Mouse (Mus musculus): ENCODE measurements around the gene Olfml3. TPM values are rescaled to one million over a fixed set of nuclear protein-coding genes. Genes with fewer than 3 reads are reported as not detected.

The Olfml3 gene
- 15.1 and 15.6 TPM in 2 replicates for polyA plus RNA-seq (2016; fragmentation: Nextera tagmentation; extraction: Ambion mirVana)

- H3K4me1 ChIP-seq = peaks cover 52% of the 10 kb centered on the region
- peak within 1 kb of the TSS; percentile 17; the same call in 1 of the 2 replicates for H3K9ac ChIP-seq
- WGBS = under 1% methylated on average over 18 of the region's 18 CpGs
These were observed at the start of gene Olfml3 for GRCm38 (mm10) chr3:103737778-103738571. Gene Olfml3, minus strand, starts transcription at chr3:103738001.

GRCm38 (mm10) chr3:103787225-103787624 lies 49.4 kb upstream of the Olfml3 start:
- no peaks in the 10 kb centered on the region for H3K9me3 ChIP-seq
- WGBS = 58% methylated on average over 7 of the region's 7 CpGs
- H3K27ac ChIP-seq = no peak overlapping the region
- H3K36me3 ChIP-seq = no peaks in the 10 kb centered on the region
- no peak for ATAC-seq (ENCODE audit: low FRiP score, low read depth)
- H3K9ac ChIP-seq = no peak overlapping the region
- no peaks in the 10 kb centered on the region for H3K27me3 ChIP-seq (replicated peaks)
- no peak overlapping the region for H3K4me2 ChIP-seq (replicated peaks)
- peaks cover 17% of the 10 kb centered on the region for H3K4me1 ChIP-seq
- H3K4me3 ChIP-seq = no peak overlapping the region

More at GRCm38 (mm10) chr3:103737778-103738571, at the start of gene Olfml3:
- Histone ChIP-seq H3K4me3 (peak within 1 kb of the TSS; percentile 8; the same call in 1 of the 2 replicates), H3K36me3 (peaks cover 6% of the 10 kb centered on the region), H3K27ac (peak within 1 kb of the TSS; percentile 72; the same call in 1 of the 2 replicates), H3K4me2 (replicated peaks) (peak within 1 kb of the TSS; percentile 55), H3K27me3 (replicated peaks) (no peaks in the 10 kb centered on the region), H3K9me3 (no peaks in the 10 kb centered on the region)
- ATAC-seq (ENCODE audit: low FRiP score, low read depth) = peak; percentile 77

GRCm38 (mm10) chr3:103782844-103783609 lies 45.2 kb upstream of the Olfml3 start:
- no peak overlapping the region for H3K4me3 ChIP-seq
- 92% methylated on average over 4 of the region's 4 CpGs for WGBS

DNA sequence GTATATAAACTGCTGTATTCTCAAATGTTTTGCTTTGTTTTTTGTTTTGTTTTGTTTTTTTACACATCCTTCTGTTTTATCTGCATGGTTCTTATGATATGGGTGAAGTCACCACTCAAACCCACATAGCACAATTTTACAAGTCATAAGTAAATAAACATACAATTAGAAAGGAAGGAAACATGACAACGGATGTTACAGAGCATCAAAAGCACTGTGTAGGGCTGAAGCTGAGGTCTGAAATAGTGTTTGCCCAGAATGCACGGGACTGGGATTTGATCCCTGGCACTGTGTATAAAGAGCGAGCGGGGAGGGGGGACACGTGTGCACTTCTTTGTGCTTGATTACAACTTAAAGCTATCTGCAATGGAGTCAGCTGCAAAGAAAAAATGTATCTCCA lies 43.0 kb upstream of the Olfml3 start:
- H3K4me3 ChIP-seq = no peak overlapping the region
- 86% methylated on average over 5 of the region's 5 CpGs for WGBS
- H3K4me2 ChIP-seq (replicated peaks) = no peak overlapping the region
- no peak for ATAC-seq (ENCODE audit: low FRiP score, low read depth)
- H3K4me1 ChIP-seq = 0 out of 2 replicates have a peak, but pooled peaks cover 6% of the 10 kb centered on the region
- H3K36me3 ChIP-seq = peaks cover 14% of the 10 kb centered on the region
- H3K9ac ChIP-seq = no peak overlapping the region
- H3K27ac ChIP-seq = no peak overlapping the region
- no peaks in the 10 kb centered on the region for H3K9me3 ChIP-seq
- no peaks in the 10 kb centered on the region for H3K27me3 ChIP-seq (replicated peaks)

More at GRCm38 (mm10) chr3:103782844-103783609, 45.2 kb upstream of the Olfml3 start:
- no peak for ATAC-seq (ENCODE audit: low FRiP score, low read depth)
- Histone ChIP-seq H3K27me3 (replicated peaks) (no peaks in the 10 kb centered on the region), H3K4me1 (0 out of 2 replicates have a peak, but pooled peaks cover 6% of the 10 kb centered on the region), H3K4me2 (replicated peaks) (no peak overlapping the region), H3K9ac (no peak overlapping the region), H3K27ac (no peak overlapping the region), H3K9me3 (no peaks in the 10 kb centered on the region), H3K36me3 (peaks cover 1% of the 10 kb centered on the region)

GRCm38 (mm10) chr3:103780271-103780670 lies 42.5 kb upstream of the Olfml3 start:
- no peak overlapping the region for H3K27ac ChIP-seq
- 0 out of 2 replicates have a peak, but pooled peaks cover 5% of the 10 kb centered on the region for H3K4me1 ChIP-seq
- H3K9ac ChIP-seq = no peak overlapping the region
- H3K36me3 ChIP-seq = peaks cover 14% of the 10 kb centered on the region
- H3K4me3 ChIP-seq = no peak overlapping the region
- no peaks in the 10 kb centered on the region for H3K9me3 ChIP-seq
- H3K27me3 ChIP-seq (replicated peaks) = no peaks in the 10 kb centered on the region
- WGBS = 82% methylated on average over 3 of the region's 3 CpGs
- H3K4me2 ChIP-seq (replicated peaks) = no peak overlapping the region
- no peak for ATAC-seq (ENCODE audit: low FRiP score, low read depth)

DNA sequence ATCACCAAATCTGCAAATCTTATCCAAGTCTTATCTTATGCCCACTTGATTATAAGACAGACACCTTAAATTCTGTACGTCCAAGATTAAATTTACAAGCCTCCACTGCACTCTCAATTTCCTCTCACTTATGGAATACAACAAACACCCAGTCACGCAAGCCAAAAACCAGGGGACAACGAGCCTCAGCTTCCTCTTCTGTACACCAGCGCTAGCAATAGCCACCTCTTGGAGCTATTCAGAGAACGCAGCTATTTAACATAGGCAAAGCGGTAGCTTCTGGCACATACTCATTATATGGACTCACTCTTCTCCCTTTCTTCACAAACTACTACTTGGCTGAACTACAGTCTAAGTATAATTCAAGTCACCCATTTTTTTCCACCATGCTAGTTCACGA lies 41.4 kb upstream of the Olfml3 start:
- no peak for ATAC-seq (ENCODE audit: low FRiP score, low read depth)
- peaks cover 14% of the 10 kb centered on the region for H3K36me3 ChIP-seq
- H3K9ac ChIP-seq = no peak overlapping the region
- H3K27me3 ChIP-seq (replicated peaks) = no peaks in the 10 kb centered on the region
- no peaks in the 10 kb centered on the region for H3K9me3 ChIP-seq
- no peaks in the 10 kb centered on the region for H3K4me1 ChIP-seq
- no peak overlapping the region for H3K4me2 ChIP-seq (replicated peaks)
- H3K4me3 ChIP-seq = no peak overlapping the region
- 91% methylated on average over 7 of the region's 7 CpGs for WGBS
- no peak overlapping the region for H3K27ac ChIP-seq

DNA sequence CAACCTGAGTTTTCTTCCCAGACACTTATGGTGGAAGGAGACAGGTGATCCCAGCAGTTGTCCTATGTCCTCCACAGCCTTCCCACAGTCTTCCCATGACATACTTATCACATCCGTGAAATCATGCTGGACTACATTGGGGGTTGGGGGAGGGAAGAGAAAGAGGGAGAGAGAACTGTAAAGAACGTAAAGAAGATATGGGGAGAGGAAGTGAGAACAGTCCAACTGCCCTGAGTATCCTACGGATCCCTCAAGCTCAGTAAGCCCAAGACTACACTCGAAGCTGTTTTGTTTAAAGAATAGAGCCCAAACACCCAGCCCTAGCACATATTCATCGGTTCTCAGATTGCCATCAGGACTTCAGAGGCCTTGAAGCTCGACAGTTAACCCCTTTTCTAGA lies 40.9 kb upstream of the Olfml3 start:
- no peak for ATAC-seq (ENCODE audit: low FRiP score, low read depth)
- no peaks in the 10 kb centered on the region for H3K9me3 ChIP-seq
- WGBS = 93% methylated on average over 6 of the region's 6 CpGs
- no peak overlapping the region for H3K4me2 ChIP-seq (replicated peaks)
- no peaks in the 10 kb centered on the region for H3K4me1 ChIP-seq
- H3K36me3 ChIP-seq = peaks cover 14% of the 10 kb centered on the region
- H3K27ac ChIP-seq = no peak overlapping the region
- H3K27me3 ChIP-seq (replicated peaks) = no peaks in the 10 kb centered on the region
- no peak overlapping the region for H3K9ac ChIP-seq
- H3K4me3 ChIP-seq = no peak overlapping the region

DNA sequence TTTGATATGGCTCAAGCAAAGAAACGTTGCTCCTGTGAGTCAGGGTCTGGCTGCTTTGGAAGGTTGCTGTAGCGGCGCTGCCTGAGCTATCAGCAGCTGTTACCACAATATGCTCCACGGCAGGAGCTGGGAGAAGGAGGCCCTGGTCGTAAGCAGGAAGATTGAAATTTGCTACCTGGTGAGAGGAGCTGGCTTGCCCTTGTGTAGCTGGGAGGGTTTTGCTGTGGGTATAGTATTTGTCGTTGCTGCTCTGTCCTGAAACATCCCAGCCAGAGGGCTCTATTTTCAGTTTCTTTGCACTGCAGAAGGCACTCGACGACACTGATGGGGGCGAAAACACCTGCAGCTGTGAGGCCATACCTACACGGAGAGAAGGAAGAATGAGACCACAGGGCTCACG lies 40.1 kb upstream of the Olfml3 start:
- H3K9ac ChIP-seq = no peak overlapping the region
- H3K27me3 ChIP-seq (replicated peaks) = no peaks in the 10 kb centered on the region
- no peaks in the 10 kb centered on the region for H3K9me3 ChIP-seq
- no peaks in the 10 kb centered on the region for H3K4me1 ChIP-seq
- WGBS = 92% methylated on average over 11 of the region's 11 CpGs
- ATAC-seq (ENCODE audit: low FRiP score, low read depth) = no peak
- no peak overlapping the region for H3K4me3 ChIP-seq
- H3K4me2 ChIP-seq (replicated peaks) = no peak overlapping the region
- H3K27ac ChIP-seq = no peak overlapping the region
- peaks cover 14% of the 10 kb centered on the region for H3K36me3 ChIP-seq

GRCm38 (mm10) chr3:103774009-103774408 lies 36.2 kb upstream of the Olfml3 start:
- Histone ChIP-seq H3K9ac (no peak overlapping the region), H3K36me3 (peaks cover 14% of the 10 kb centered on the region), H3K27ac (no peak overlapping the region), H3K4me2 (replicated peaks) (no peak overlapping the region), H3K27me3 (replicated peaks) (no peaks in the 10 kb centered on the region), H3K4me1 (no peaks in the 10 kb centered on the region), H3K4me3 (no peak overlapping the region), H3K9me3 (no peaks in the 10 kb centered on the region)
- ATAC-seq (ENCODE audit: low FRiP score, low read depth) = no peak
- 88% methylated on average over 15 of the region's 15 CpGs for WGBS

DNA sequence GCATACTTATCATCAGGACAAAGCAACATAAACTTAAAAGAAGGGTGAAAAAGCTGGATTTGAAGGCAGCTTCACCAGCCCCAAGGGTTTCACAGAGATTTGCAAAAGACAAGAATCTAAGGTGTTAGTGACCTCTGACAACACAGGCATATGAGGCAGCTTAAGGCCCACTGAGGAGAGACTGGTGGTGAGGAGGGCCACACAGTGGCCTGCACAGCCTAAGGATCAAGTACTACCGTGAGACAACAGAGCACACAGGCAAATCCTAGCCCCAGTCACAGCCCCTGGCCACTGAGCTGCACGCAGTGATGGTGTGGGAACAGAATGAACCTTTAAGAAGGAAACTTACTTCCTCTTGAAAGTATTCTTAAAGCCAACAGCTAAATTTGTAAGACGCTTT lies 35.7 kb upstream of the Olfml3 start:
- H3K27ac ChIP-seq = no peak overlapping the region
- no peak overlapping the region for H3K4me2 ChIP-seq (replicated peaks)
- H3K9ac ChIP-seq = no peak overlapping the region
- no peaks in the 10 kb centered on the region for H3K4me1 ChIP-seq
- no peak overlapping the region for H3K4me3 ChIP-seq
- ATAC-seq (ENCODE audit: low FRiP score, low read depth) = no peak
- peaks cover 18% of the 10 kb centered on the region for H3K36me3 ChIP-seq
- H3K9me3 ChIP-seq = no peaks in the 10 kb centered on the region
- WGBS = 88% methylated on average over 3 of the region's 3 CpGs
- H3K27me3 ChIP-seq (replicated peaks) = no peaks in the 10 kb centered on the region

- Histone ChIP-seq H3K27ac (no peak overlapping the region), H3K27me3 (replicated peaks) (no peaks in the 10 kb centered on the region), H3K4me1 (no peaks in the 10 kb centered on the region), H3K4me2 (replicated peaks) (no peak overlapping the region), H3K36me3 (peaks cover 19% of the 10 kb centered on the region), H3K4me3 (no peak overlapping the region), H3K9ac (no peak overlapping the region), H3K9me3 (no peaks in the 10 kb centered on the region)
- WGBS = 83% methylated on average over 4 of the region's 4 CpGs
- no peak for ATAC-seq (ENCODE audit: low FRiP score, low read depth)
These were observed 35.0 kb upstream of the Olfml3 start for GRCm38 (mm10) chr3:103772846-103773245.

- H3K4me2 ChIP-seq (replicated peaks) = no peak overlapping the region
- WGBS = 88% methylated on average over 9 of the region's 9 CpGs
These were observed 33.8 kb upstream of the Olfml3 start for GRCm38 (mm10) chr3:103771531-103772130.

More at GRCm38 (mm10) chr3:103771531-103772130, 33.8 kb upstream of the Olfml3 start:
- ATAC-seq (ENCODE audit: low FRiP score, low read depth) = no peak
- Histone ChIP-seq H3K4me1 (no peaks in the 10 kb centered on the region), H3K36me3 (peaks cover 8% of the 10 kb centered on the region; the same call in 1 of the 2 replicates), H3K27ac (no peak overlapping the region), H3K9me3 (no peaks in the 10 kb centered on the region), H3K9ac (no peak overlapping the region), H3K27me3 (replicated peaks) (no peaks in the 10 kb centered on the region), H3K4me3 (no peak overlapping the region)
